ENCODE assay signal across 25 mouse cellular contexts in the genomic region with DNA sequence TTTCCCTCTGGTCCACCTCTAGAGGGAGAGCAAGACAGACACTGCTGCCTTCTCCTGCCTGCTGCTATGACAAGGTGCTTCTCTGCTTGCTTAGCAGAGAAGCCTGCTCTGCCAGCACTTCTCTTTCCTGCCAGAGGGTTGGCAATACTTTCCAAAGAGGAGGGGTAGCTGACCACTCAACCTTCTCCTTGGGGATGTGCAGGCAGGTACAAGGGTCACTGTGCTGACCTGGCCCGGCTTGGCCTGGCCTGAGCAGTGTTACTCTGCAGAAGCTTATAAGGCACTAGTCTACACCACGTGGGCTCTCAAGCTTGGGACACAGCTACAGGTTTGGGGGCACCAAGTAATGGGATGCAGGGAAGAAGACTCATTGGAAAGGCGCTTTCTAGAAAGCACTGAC. TPM values are rescaled to one million over a fixed set of nuclear protein-coding genes. Genes with fewer than 3 reads are reported as not detected.
DNase-seq lines count a peak whose midpoint lies in the region; ATAC-seq and TF ChIP-seq lines count a peak whose summit lies in the region.
"Had no signal": no experiment of that assay in that cellular context is flagged by ENCODE, and none has a peak within 500 bp of the region (broad histone marks: within the 10 kb centered on the region; RNA-seq: fewer than 3 reads in every experiment).

No protein-coding gene starts in this region.

- DNase-seq in limb, embryonic 10.5 days (ENCODE audit: low spot score): no peak
- peak; percentile 93 for DNase-seq in kidney, adult 2 months
- DNase-seq in kidney, postnatal 4 days: peak; percentile 36 to 59
- DNase-seq in ovary, adult 18-20 months (ENCODE audit: low spot score): no peak
- DNase-seq in heart, adult 8-10 months (ENCODE audit: low spot score): no peak
- DNase-seq: adrenal gland, postnatal 14 days; B cell, adult 2 months; cerebellum, adult 2 months; gastrocnemius, postnatal 14 days; heart, postnatal 10 days; lung, postnatal 36 days; right cerebral cortex, adult 18-20 months; right cerebral cortex, postnatal 4 days; thymus, postnatal 25 days had no signal

- H3K9ac ChIP-seq in limb, embryonic 12.5 days (replicated peaks): no peak overlapping the region
- H3K9ac ChIP-seq in kidney, embryonic 16.5 days (replicated peaks; ENCODE audit: low read length): no peak overlapping the region
- H3K9ac ChIP-seq: embryonic facial prominence, embryonic 15.5 days; forebrain, embryonic 15.5 days; heart, embryonic 12.5 days; liver, embryonic 14.5 days; lung, embryonic 15.5 days had no signal

- H3K27me3 ChIP-seq in limb, embryonic 12.5 days: no peaks in the 10 kb centered on the region
- no peaks in the 10 kb centered on the region for H3K27me3 ChIP-seq in limb, embryonic 10.5 days (ENCODE audit: low read depth, poor library complexity, severe bottlenecking)
- H3K27me3 ChIP-seq in kidney, adult 2 months (replicated peaks; ENCODE audit: control insufficient read depth, insufficient read depth, low read length): no peaks in the 10 kb centered on the region
- H3K27me3 ChIP-seq in kidney, embryonic 16.5 days (ENCODE audit: insufficient read depth, low read length): no peaks in the 10 kb centered on the region
- H3K27me3 ChIP-seq: embryonic facial prominence, embryonic 15.5 days; forebrain, embryonic 15.5 days; heart, embryonic 12.5 days; lung, embryonic 15.5 days had no signal

- no peak for TF ChIP-seq POLR2A in kidney, adult 2 months (IDR thresholded peaks at IDR 0.05; ENCODE audit: low read depth, low read length)

- ATAC-seq in limb, embryonic 12.5 days (ENCODE audit: insufficient number of reproducible peaks, insufficient read depth, low FRiP score, low TSS enrichment, low read depth): no peak
- ATAC-seq in kidney, embryonic 16.5 days (ENCODE audit: low FRiP score, low TSS enrichment): 0 out of 2 replicates have a peak, but pooled peaks have one; percentile 50
- ATAC-seq: forebrain, embryonic 15.5 days; intestine, postnatal 0 days; midbrain, embryonic 16.5 days had no signal

- H3K4me3 ChIP-seq in limb, embryonic 12.5 days (replicated peaks): no peak overlapping the region
- no peak overlapping the region for H3K4me3 ChIP-seq in limb, embryonic 10.5 days
- H3K4me3 ChIP-seq in kidney, adult 2 months (ENCODE audit: insufficient read depth, low read depth, low read length): no peak overlapping the region
- no peak overlapping the region for H3K4me3 ChIP-seq in kidney, embryonic 16.5 days (ENCODE audit: low read length)
- H3K4me3 ChIP-seq: embryonic facial prominence, embryonic 15.5 days; forebrain, embryonic 15.5 days; heart, embryonic 12.5 days; hindbrain, embryonic 10.5 days; lung, embryonic 15.5 days; myocyte had no signal

- no peaks in the 10 kb centered on the region for H3K9me3 ChIP-seq in limb, embryonic 12.5 days
- H3K9me3 ChIP-seq in limb, embryonic 10.5 days (replicated peaks): no peaks in the 10 kb centered on the region
- H3K9me3 ChIP-seq in kidney, embryonic 16.5 days (ENCODE audit: low read length): no peaks in the 10 kb centered on the region
- H3K9me3 ChIP-seq: embryonic facial prominence, embryonic 15.5 days; forebrain, embryonic 15.5 days; heart, embryonic 12.5 days; hindbrain, embryonic 10.5 days; lung, embryonic 15.5 days had no signal

- H3K36me3 ChIP-seq in limb, embryonic 12.5 days: peaks cover 97% of the 10 kb centered on the region
- H3K36me3 ChIP-seq in limb, embryonic 10.5 days: peaks cover 100% of the 10 kb centered on the region
- H3K36me3 ChIP-seq in kidney, adult 2 months (ENCODE audit: control insufficient read depth, insufficient read depth, low read length): peaks cover 3% of the 10 kb centered on the region; the same call in 1 of the 2 replicates
- H3K36me3 ChIP-seq in kidney, embryonic 16.5 days (ENCODE audit: insufficient read depth, low read length): peaks cover 83% of the 10 kb centered on the region

- TF ChIP-seq CTCF in kidney, adult 2 months (conservative IDR thresholded peaks at IDR 0.05; ENCODE audit: insufficient read depth, insufficient read length, low read depth, low read length): no peak; the same call in 1 of the 2 replicates

- 96% methylated on average over 3 of the region's 3 CpGs for WGBS in limb, embryonic 12.5 days
- 94% methylated on average over 3 of the region's 3 CpGs for WGBS in limb, embryonic 10.5 days
- WGBS in kidney, adult 2 months: 47% methylated on average over 3 of the region's 3 CpGs
- WGBS in kidney, embryonic 16.5 days: 88% methylated on average over 3 of the region's 3 CpGs

- H3K4me2 ChIP-seq in limb, embryonic 12.5 days: no peak overlapping the region
- H3K4me2 ChIP-seq in kidney, embryonic 16.5 days (replicated peaks; ENCODE audit: low read depth, low read length): no peak overlapping the region
- H3K4me2 ChIP-seq: embryonic facial prominence, embryonic 15.5 days; forebrain, embryonic 15.5 days; heart, embryonic 12.5 days; lung, embryonic 15.5 days had no signal

- H3K4me1 ChIP-seq in limb, embryonic 12.5 days (replicated peaks): no peaks in the 10 kb centered on the region
- no peaks in the 10 kb centered on the region for H3K4me1 ChIP-seq in limb, embryonic 10.5 days
- H3K4me1 ChIP-seq in kidney, adult 2 months (ENCODE audit: control insufficient read depth, insufficient read depth, low read length): peaks cover 37% of the 10 kb centered on the region
- 0 out of 2 replicates have a peak, but pooled peaks cover 8% of the 10 kb centered on the region for H3K4me1 ChIP-seq in kidney, embryonic 16.5 days (ENCODE audit: insufficient read depth, low read length)
- H3K4me1 ChIP-seq: embryonic facial prominence, embryonic 15.5 days; forebrain, embryonic 15.5 days; hindbrain, embryonic 10.5 days; lung, embryonic 15.5 days had no signal

- H3K27ac ChIP-seq in limb, embryonic 12.5 days: 0 out of 2 replicates have a peak overlapping the region, but pooled peaks have one; percentile 5
- H3K27ac ChIP-seq in limb, embryonic 10.5 days: no peak overlapping the region
- peak overlapping the region; percentile 71 for H3K27ac ChIP-seq in kidney, adult 2 months (ENCODE audit: insufficient read depth, low read depth, low read length)
- H3K27ac ChIP-seq in kidney, embryonic 16.5 days (ENCODE audit: low read length): peak overlapping the region; percentile 18; the same call in 1 of the 2 replicates
- H3K27ac ChIP-seq: embryonic facial prominence, embryonic 15.5 days; forebrain, embryonic 15.5 days; hindbrain, embryonic 10.5 days; liver, embryonic 14.5 days had no signal

RNA-seq across cellular contexts. Expression of gene Pam16, which starts 10.1 kb away (rescaled TPM):
- polyA plus RNA-seq in limb, embryonic 12.5 days (2016; fragmentation: Nextera tagmentation; extraction: Ambion mirVana): 111 and 120 TPM in 2 replicates
- 108 and 113 TPM in 2 replicates for polyA plus RNA-seq in limb, embryonic 10.5 days (2016; fragmentation: Nextera tagmentation; extraction: Ambion mirVana)
- 27.3 and 41.8 TPM in 2 replicates for polyA plus RNA-seq in kidney, adult 2 months (2012; rRNA removed)
- 67.8 and 80.4 TPM in 2 replicates for polyA plus RNA-seq in kidney, embryonic 16.5 days (2015; fragmentation: Nextera tagmentation; extraction: Ambion mirVana)
- 100 to 1,000 TPM; 145 to 188 (median 160) TPM for total RNA-seq in heart, adult 8-10 months (2022)

RNA-seq across cellular contexts. Expression of gene Glis2, which starts 20.1 kb away (rescaled TPM):
- polyA plus RNA-seq in limb, embryonic 12.5 days (2016; fragmentation: Nextera tagmentation; extraction: Ambion mirVana): 28.4 and 32.6 TPM in 2 replicates
- 27.0 and 30.7 TPM in 2 replicates for polyA plus RNA-seq in limb, embryonic 10.5 days (2016; fragmentation: Nextera tagmentation; extraction: Ambion mirVana)
- 210 and 226 TPM in 2 replicates for polyA plus RNA-seq in kidney, adult 2 months (2012; rRNA removed)
- polyA plus RNA-seq in kidney, embryonic 16.5 days (2015; fragmentation: Nextera tagmentation; extraction: Ambion mirVana): 43.6 and 53.6 TPM in 2 replicates
- total RNA-seq in heart, adult 8-10 months (2022): 10 to 100 TPM in 2 of 4 experiments, 1 to 10 TPM in 2; 7.3 to 13.5 (median 9.5) TPM

RNA-seq across cellular contexts. Expression of gene Vasn, which starts 25.1 kb away (rescaled TPM):
- 29.4 and 30.4 TPM in 2 replicates for polyA plus RNA-seq in limb, embryonic 12.5 days (2016; fragmentation: Nextera tagmentation; extraction: Ambion mirVana)
- polyA plus RNA-seq in limb, embryonic 10.5 days (2016; fragmentation: Nextera tagmentation; extraction: Ambion mirVana): 22.5 and 28.3 TPM in 2 replicates
- polyA plus RNA-seq in kidney, adult 2 months (2012; rRNA removed): 34.6 and 42.3 TPM in 2 replicates
- 26.8 TPM in 2 replicates for polyA plus RNA-seq in kidney, embryonic 16.5 days (2015; fragmentation: Nextera tagmentation; extraction: Ambion mirVana)
- total RNA-seq in heart, adult 8-10 months (2022): 1 to 10 TPM; 6.9 to 9.3 (median 8.1) TPM

RNA-seq across cellular contexts. Expression of gene Dnaja3, which starts 25.1 kb away (rescaled TPM):
- 55.1 and 58.0 TPM in 2 replicates for polyA plus RNA-seq in limb, embryonic 12.5 days (2016; fragmentation: Nextera tagmentation; extraction: Ambion mirVana)
- 64.1 and 70.2 TPM in 2 replicates for polyA plus RNA-seq in limb, embryonic 10.5 days (2016; fragmentation: Nextera tagmentation; extraction: Ambion mirVana)
- 57.8 and 72.9 TPM in 2 replicates for polyA plus RNA-seq in kidney, adult 2 months (2012; rRNA removed)
- polyA plus RNA-seq in kidney, embryonic 16.5 days (2015; fragmentation: Nextera tagmentation; extraction: Ambion mirVana): 89.6 and 95.3 TPM in 2 replicates
- total RNA-seq in heart, adult 8-10 months (2022): 100 to 1,000 TPM; 146 to 154 (median 153) TPM

RNA-seq across cellular contexts. Expression of gene Tfap4, which starts 55.0 kb away (rescaled TPM):
- 29.1 and 31.0 TPM in 2 replicates for polyA plus RNA-seq in limb, embryonic 12.5 days (2016; fragmentation: Nextera tagmentation; extraction: Ambion mirVana)
- 41.4 and 48.5 TPM in 2 replicates for polyA plus RNA-seq in limb, embryonic 10.5 days (2016; fragmentation: Nextera tagmentation; extraction: Ambion mirVana)
- polyA plus RNA-seq in kidney, adult 2 months (2012; rRNA removed): 4.5 and 5.1 TPM in 2 replicates
- 21.8 and 25.5 TPM in 2 replicates for polyA plus RNA-seq in kidney, embryonic 16.5 days (2015; fragmentation: Nextera tagmentation; extraction: Ambion mirVana)
- total RNA-seq in heart, adult 8-10 months (2022): 1 to 10 TPM; 2.8 to 6.2 (median 3.6) TPM

Comparison
In these comparisons a context has a peak if more than half of its experiments do, and no peak if none do; other contexts are left out.
1. DNase-seq: peak in kidney, adult 2 months (single experiment) and kidney, postnatal 4 days (2 of 2); none in limb, embryonic 10.5 days (single experiment), ovary, adult 18-20 months (single experiment) and heart, adult 8-10 months (single experiment).